Mouse (Mus musculus): ENCODE results near the gene Rnf180.

DNA sequence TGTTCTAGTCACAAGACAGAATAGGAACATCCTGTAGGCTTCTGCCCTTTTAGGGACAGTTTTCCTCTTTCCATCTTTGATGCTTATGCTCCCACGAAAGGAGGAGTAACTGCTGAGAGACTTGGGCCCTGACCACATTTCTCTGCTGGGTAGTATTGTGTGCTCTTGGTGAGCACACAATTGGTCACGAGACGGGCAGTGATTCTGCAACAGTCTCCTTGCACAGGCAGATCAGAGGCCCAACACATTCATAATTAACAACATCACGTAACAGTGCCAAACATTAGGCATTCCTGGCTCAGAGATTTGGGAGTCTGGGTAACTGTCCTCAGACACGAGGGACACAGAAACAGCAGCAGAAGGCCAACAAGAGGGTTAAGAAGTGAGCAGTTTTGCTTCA lies 113.8 kb downstream of the Rnf180 start:
- no peak for TF ChIP-seq POLR2A (IDR thresholded peaks at IDR 0.05; ENCODE audit: insufficient read depth, low read depth, low read length)
- TF ChIP-seq CTCF (IDR thresholded peaks at IDR 0.05; ENCODE audit: insufficient read depth, low read depth, low read length): no peak

All from olfactory bulb, adult 2 months (tissue).